Mouse (Mus musculus): ENCODE results near the gene Gm10057.
"Not testable (repeated sequence)": the region's sequence is repeated elsewhere in the genome, so short reads cannot be mapped to it uniquely, and the experiment has no call there.

Gene Gm10057

DNA sequence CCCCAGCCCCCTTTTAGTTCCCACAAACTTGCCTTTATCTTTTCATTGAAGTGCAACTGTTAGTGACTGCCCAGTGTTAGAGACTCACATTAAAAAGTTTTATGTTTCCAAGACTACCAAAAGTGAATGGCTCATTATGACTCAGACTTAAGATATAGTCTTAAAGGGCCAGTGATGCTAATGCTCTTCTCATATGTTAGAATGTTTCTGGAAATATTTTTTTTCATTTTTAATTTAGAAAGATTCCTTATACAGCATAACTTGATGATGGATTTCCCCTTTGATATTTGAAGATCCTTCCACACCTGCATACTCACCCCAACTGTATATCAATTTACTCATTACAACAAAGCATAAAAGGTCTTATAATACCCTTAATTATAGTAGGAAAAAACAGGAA, at the start of gene Gm10057:
Gene Gm10057 (minus strand): TSS at position 101 of the 400 bp plus-strand sequence.
- DNase-seq: not testable (repeated sequence)

DNA sequence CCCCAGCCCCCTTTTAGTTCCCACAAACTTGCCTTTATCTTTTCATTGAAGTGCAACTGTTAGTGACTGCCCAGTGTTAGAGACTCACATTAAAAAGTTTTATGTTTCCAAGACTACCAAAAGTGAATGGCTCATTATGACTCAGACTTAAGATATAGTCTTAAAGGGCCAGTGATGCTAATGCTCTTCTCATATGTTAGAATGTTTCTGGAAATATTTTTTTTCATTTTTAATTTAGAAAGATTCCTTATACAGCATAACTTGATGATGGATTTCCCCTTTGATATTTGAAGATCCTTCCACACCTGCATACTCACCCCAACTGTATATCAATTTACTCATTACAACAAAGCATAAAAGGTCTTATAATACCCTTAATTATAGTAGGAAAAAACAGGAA, 21.1 kb downstream of the Gm10057 start, which contains the start of gene 4921511M17Rik:
Gene 4921511M17Rik (minus strand): TSS at position 101 of the 400 bp plus-strand sequence.
- not testable (repeated sequence) for DNase-seq

DNA sequence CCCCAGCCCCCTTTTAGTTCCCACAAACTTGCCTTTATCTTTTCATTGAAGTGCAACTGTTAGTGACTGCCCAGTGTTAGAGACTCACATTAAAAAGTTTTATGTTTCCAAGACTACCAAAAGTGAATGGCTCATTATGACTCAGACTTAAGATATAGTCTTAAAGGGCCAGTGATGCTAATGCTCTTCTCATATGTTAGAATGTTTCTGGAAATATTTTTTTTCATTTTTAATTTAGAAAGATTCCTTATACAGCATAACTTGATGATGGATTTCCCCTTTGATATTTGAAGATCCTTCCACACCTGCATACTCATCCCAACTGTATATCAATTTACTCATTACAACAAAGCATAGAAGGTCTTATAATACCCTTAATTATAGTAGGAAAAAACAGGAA, 42.3 kb downstream of the Gm10057 start, which contains the start of gene Samt1:
Gene Samt1 (minus strand): TSS at position 101 of the 400 bp plus-strand sequence.
- not testable (repeated sequence) for DNase-seq
